Mouse (Mus musculus): ENCODE measurements around the gene Hdac9. TPM values are rescaled to one million over a fixed set of nuclear protein-coding genes. Genes with fewer than 3 reads are reported as not detected.

The Hdac9 gene
- total and polyA plus RNA-seq, 3 experiments, result 0.03 to 0.19 TPM; not detected in 1

DNA sequence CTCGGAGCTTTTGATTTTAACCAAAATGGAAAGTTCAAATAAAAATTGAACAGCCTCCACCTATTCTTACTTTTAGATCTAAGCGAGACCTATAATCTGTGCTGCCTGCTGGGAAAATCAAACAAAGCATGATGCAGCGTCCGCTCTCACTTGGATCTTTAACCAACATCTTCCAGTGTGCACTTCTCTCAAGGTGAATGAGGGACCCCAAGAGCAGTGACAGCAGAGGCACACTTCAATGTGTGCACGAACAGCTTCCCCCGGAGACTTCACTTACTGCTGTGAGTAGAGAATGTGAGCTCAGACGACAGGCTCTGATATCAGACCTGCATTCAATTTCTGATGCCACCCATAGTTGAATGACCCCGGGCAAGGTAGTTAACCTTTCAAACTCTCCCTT is 16.7 kb downstream of the Hdac9 start:
- Histone ChIP-seq H3K27me3 (ENCODE audit: control insufficient read depth in 1 of 2, insufficient read depth in 2 of 2, low read length in 2 of 2) (no peaks in the 10 kb centered on the region), H3K4me1 (ENCODE audit: control insufficient read depth in 1 of 2, insufficient read depth in 2 of 2, low read length in 2 of 2) (no peaks in the 10 kb centered on the region), H3K9me3 (replicated peaks; ENCODE audit: insufficient read depth, low read length) (no peaks in the 10 kb centered on the region), H3K4me3 (ENCODE audit: control insufficient read depth in 1 of 2, insufficient read depth in 1 of 2, low read depth in 2 of 2, low read length in 2 of 2) (no peak overlapping the region), H3K9ac (ENCODE audit: control insufficient read depth, low read depth, low read length, poor library complexity, severe bottlenecking) (no peak overlapping the region), H3K27ac (ENCODE audit: control insufficient read depth, low read depth, low read length) (no peak overlapping the region), H3K79me2 (ENCODE audit: control insufficient read depth, insufficient read depth, low read length, poor library complexity) (no peaks in the 10 kb centered on the region), H3K36me3 (ENCODE audit: control insufficient read depth in 1 of 2, insufficient read depth in 2 of 2, low read length in 2 of 2) (no peaks in the 10 kb centered on the region)
- DNase-seq (ENCODE audit: low read depth, low spot score), result no peak
- TF ChIP-seq BHLHE40 (IDR thresholded peaks at IDR 0.05; ENCODE audit: borderline replicate concordance, low read depth, low read length) (no peak), SIN3A (IDR thresholded peaks at IDR 0.05; ENCODE audit: low read length) (no peak), KAT2A (conservative IDR thresholded peaks at IDR 0.05; ENCODE audit: low read depth, low read length) (no peak), MAX (IDR thresholded peaks at IDR 0.05; ENCODE audit: low read length) (no peak), MYC (IDR thresholded peaks at IDR 0.05; ENCODE audit: low read depth, low read length) (no peak), RCOR1 (IDR thresholded peaks at IDR 0.05; ENCODE audit: low read depth, low read length) (no peak), MXI1 (IDR thresholded peaks at IDR 0.05; ENCODE audit: low read depth, low read length) (no peak), MEF2A (IDR thresholded peaks at IDR 0.05; ENCODE audit: extremely low read depth, insufficient replicate concordance, low read depth, low read length, poor library complexity, severe bottlenecking) (no peak), ZKSCAN1 (IDR thresholded peaks at IDR 0.05; ENCODE audit: low read depth, low read length) (no peak), POLR2A (IDR thresholded peaks at IDR 0.05; ENCODE audit: control insufficient read depth in 1 of 2, insufficient read depth in 1 of 2, low read depth in 1 of 2, low read length in 2 of 2, poor library complexity in 1 of 2) (no peak), MAZ (IDR thresholded peaks at IDR 0.05; ENCODE audit: low read depth, low read length) (no peak), ZNF384 (IDR thresholded peaks at IDR 0.05; ENCODE audit: low read depth, low read length) (no peak), EP300 (IDR thresholded peaks at IDR 0.05; ENCODE audit: low read depth in 1 of 2, low read length in 2 of 2) (no peak), POLR2AphosphoS5 (IDR thresholded peaks at IDR 0.05; ENCODE audit: borderline replicate concordance, low read depth, low read length) (no peak)

GRCm38 (mm10) chr12:34894867-34895266 is 22.0 kb downstream of the Hdac9 start:
- no peak for DNase-seq (ENCODE audit: low read depth, low spot score)
- H3K27me3 ChIP-seq (ENCODE audit: control insufficient read depth in 1 of 2, insufficient read depth in 2 of 2, low read length in 2 of 2), result no peaks in the 10 kb centered on the region
- H3K9me3 ChIP-seq (replicated peaks; ENCODE audit: insufficient read depth, low read length), result no peaks in the 10 kb centered on the region
- H3K4me3 ChIP-seq (ENCODE audit: control insufficient read depth in 1 of 2, insufficient read depth in 1 of 2, low read depth in 2 of 2, low read length in 2 of 2), result no peak overlapping the region
- TF ChIP-seq UBTF (IDR thresholded peaks at IDR 0.05; ENCODE audit: borderline replicate concordance, insufficient read depth, low read depth, low read length), result no peak
- TF ChIP-seq SMC3 (IDR thresholded peaks at IDR 0.05; ENCODE audit: low read depth, low read length), result no peak
- no peak for TF ChIP-seq USF2 (IDR thresholded peaks at IDR 0.05; ENCODE audit: borderline replicate concordance in 1 of 2, insufficient read depth in 1 of 2, low read depth in 1 of 2, low read length in 2 of 2)
- no peaks in the 10 kb centered on the region for H3K79me2 ChIP-seq (ENCODE audit: control insufficient read depth, insufficient read depth, low read length, poor library complexity)
- H3K4me1 ChIP-seq (ENCODE audit: control insufficient read depth in 1 of 2, insufficient read depth in 2 of 2, low read length in 2 of 2), result no peaks in the 10 kb centered on the region
- no peak overlapping the region for H3K27ac ChIP-seq (ENCODE audit: control insufficient read depth, low read depth, low read length)
- no peaks in the 10 kb centered on the region for H3K36me3 ChIP-seq (ENCODE audit: control insufficient read depth in 1 of 2, insufficient read depth in 2 of 2, low read length in 2 of 2)
- no peak overlapping the region for H3K9ac ChIP-seq (ENCODE audit: control insufficient read depth, low read depth, low read length, poor library complexity, severe bottlenecking)
